Mouse (Mus musculus): ENCODE data around the gene Ift122.

The Ift122 gene

DNA sequence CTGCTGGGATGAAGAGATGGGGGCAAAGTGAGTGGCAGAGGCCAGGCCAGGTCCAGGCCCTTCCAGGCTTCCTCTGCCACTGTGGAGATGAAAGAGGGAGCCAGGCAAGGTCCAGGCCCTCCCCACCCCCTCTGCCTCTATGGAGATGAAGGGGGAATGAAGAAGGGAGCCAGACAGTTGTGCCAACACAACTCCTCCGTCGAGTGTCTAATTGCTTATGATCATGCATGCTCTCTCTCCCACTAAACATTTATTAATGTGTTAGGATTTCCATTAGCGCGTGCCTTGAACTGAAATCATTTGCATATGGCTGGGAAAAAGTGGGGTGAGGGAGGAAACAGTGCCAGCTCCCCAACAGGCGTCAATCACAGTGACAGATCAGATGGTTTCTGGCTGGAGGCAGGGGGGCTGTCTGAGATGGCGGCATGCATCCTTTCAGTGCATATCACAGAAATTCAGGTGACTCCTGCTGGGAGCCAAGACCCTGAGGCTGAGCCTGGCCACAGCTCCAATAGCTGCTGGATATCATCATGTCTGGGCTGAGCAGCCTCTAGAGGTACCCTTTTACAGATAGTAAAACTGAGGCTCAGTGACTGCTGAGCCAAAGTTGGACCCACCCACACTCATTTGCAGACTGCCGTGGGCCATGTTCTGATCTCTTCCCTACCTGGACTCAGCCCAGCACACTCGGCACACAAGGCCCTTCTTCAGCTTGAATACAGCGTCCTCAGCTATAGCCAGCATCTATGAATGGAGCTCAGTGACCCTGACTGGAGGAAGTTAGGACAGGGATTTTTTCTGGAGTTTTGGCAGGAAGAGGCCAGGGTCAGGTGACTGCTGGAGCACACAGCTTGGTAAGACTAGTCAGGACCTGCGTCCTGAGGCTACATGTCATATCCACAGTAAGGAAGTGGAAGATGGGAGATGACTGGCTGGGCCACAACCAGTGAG is 74.3 kb downstream of the Ift122 start:
- no peak for DNase-seq

DNA sequence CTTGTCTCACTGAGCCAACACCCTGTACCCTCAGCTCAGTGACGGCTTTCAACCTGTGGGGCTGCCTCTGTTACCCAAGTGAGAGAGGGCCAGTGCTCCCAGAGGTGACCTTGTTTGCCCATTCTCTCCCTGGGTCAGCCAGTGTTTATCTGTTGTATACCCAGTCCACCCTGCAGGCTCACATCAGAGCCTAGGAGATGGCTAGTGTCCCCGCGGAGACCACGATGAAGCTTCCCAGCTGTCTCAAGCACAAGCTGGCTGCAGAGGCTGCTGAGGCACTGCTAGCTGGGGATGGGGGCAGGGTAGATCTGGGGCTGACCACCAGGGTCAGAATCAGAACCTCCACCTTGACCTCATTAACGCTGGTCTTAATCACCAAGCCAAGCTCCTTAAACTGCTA is 76.7 kb downstream of the Ift122 start:
- DNase-seq, result no peak

DNA sequence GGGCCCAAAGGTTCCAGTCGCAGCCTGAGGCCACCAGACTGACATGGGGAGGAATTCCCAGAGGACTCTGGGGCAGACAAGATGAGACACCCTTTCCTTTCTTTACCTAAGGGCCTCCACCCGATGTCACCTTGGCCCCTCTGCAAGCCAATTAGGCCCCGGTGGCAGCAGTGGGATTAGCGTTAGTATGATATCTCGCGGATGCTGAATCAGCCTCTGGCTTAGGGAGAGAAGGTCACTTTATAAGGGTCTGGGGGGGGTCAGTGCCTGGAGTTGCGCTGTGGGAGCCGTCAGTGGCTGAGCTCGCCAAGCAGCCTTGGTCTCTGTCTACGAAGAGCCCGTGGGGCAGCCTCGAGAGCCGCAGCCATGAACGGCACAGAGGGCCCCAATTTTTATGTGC is 78.4 kb downstream of the Ift122 start, which contains the start of gene Rho:
Gene Rho, plus strand, starts transcription at position 110 of the 400 bp plus-strand sequence.
- DNase-seq, result no peak

DNA sequence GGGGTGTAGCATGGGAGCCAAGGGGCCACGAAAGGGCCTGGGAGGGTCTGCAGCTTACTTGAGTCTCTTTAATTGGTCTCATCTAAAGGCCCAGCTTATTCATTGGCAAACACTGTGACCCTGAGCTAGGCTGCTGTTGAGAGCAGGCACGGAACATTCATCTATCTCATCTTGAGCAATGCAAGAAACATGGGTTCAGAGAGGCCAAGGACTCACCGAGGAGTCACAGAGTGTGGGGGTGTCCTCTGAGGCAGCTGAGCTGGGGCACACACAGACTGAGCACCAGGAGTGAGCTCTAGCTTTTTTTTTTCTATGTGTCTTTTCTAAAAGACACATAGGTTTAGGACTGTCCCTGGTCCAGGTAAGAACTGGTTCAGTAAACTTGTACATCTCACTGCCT is 79.1 kb downstream of the Ift122 start:
- DNase-seq, result no peak

DNA sequence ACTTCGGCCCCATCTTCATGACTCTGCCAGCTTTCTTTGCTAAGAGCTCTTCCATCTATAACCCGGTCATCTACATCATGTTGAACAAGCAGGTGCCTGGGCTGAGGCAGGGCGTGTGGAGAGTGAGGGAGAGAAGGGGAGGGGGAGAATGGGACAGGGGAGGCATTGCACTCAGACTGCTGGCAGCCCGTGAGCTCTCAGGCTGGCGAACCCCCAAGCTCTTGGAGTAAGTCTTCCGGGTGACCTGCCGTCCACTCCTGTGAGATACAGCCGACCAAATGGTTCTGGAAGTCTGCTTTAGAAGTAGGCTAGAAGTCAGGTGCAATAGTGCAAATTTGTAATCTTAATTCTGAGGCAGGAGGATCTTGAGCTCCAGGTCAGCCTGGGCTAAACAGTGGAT is 82.3 kb downstream of the Ift122 start:
- no peak for DNase-seq

DNA sequence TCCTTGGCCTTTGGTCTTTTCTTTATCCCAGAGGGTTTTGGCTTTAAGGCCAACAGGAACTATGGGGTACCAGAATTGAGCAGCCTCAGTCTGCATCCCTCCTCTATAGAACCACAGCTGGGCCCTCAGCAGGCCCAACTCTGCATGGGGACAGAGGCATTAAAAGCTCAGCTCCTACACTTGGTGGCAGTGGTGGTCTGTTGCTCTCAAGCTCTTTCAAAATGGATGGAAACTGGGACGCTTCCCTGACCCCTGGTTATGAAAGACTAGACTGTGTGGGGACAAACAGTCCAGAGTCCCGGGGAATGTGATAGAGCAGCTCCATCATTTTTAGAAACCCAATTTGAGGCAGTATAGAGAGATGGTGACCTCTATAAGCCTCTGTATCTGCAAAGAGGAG is 84.7 kb downstream of the Ift122 start:
- DNase-seq, result no peak

DNA sequence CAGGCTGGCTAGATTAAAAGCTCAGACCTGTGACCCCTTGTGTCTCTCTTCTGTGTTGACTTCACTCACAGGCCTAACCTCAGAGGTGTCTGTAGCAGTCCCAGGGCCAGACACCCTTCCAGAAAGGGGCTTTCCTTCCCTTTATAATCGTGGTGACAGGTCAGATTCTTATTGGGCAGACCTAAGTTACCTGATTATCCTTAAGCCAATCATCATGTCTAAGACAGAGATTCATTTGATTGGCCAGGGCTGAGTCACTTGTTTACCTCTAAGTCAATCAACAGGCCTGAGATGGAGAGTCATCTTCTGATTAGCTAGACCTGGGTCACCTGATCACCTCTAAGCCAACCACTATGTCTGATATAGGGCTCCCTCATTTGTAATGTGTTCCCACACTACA is 85.5 kb downstream of the Ift122 start:
- no peak for DNase-seq

DNA sequence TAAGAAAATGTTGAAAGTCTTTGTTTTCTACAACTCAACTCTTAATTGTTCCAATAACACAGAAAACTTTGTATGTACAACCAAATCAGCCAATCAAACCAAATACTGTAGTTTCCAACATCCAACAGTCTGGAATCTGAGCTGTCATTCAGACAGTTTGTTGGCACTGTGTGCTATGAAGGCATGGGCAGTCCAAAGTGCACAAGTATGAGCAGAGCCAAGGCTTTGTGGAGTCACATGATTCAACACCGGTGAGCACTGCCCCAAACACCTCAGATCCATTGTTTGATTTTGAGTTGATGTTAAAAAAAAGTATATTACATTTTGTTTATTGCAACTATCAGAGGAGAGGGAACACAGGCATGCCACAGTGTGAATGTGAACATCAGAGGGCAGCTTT is 87.3 kb downstream of the Ift122 start:
- no peak for DNase-seq

DNA sequence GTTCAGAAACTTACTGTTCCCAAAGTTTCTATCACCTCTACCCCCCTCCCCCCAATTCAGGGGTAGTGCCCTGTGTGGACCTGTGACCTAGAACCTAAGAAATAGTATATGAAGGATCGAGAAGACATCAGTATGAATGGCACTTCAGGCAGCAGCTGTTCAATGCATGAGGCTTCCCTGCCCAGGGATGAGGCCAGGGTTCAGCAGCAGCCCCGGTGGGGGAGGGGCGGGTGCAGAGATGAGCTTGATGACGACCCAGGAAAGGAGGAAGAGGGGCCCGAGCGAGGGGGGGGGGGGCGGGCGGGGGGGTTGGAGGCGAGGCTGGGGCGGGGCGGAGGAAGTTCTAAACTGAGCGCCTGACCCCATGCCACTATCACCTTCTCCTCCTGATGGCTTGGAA is 87.9 kb downstream of the Ift122 start:
- no peak for DNase-seq

DNA sequence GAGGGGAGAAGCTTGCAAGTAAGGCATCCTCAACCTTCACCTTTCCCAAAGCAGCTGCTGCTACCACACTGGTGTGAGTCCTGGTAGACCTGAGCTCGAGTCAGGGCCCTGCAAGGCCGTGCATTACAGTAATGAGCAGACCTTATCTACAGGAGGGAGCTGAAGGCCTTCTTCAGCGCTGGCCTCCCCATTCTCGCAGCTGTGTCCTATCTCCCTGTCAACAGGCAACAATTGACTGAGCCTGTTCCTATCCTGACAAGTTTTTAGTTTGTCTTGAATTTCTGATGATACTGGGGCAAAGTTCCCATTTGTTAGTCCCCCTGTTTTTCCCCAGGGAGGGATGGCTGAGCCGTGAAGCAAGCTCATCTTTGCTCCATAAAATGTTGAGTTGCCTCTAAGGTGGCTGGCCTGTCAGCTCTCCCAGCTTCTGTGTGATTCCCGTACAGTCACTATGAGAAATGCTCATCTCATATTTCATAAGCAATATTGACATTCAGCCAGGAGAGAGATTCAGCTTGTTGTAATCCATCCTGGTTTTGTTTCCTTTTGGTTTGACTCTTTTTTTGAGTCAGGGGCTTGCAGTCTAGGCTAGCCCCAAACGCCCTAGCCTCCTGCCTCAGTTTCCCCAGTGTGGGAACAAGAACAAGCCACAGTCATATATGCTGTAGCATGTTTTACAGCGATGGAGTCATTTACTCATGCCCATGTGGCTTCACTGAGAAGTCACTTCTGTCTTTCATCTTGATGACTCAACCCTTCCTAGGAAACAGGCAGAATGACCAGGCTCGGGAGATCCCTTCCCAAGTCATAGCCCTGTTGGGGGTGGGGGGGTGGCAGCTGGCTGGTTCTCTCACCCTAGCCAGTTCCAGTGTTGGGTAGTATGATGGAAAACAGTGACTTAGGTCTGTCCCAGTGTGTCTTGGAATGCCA is 90.5 kb downstream of the Ift122 start:
- no peak for DNase-seq

DNA sequence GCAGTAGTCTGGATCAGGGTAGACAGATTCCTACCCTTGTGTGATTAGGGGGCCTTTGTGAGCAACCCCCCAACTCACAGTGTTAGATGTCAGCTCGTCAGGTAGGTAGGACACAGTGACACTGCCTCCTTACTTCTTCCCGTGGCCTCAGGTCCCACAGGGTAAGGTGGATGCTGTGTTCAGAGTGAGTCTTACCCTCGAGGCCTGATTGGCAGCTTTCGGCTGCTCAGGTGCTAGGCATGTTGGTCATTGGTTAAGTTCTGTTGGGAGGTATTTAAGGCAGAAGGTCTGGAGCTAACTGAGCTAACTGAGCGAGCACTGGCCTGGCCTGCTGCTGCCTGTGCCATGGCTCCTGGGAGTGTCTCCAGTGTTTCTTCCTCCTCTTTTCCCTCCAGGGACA is 91.4 kb downstream of the Ift122 start, which contains the start of gene H1foo:
Gene H1foo, plus strand, starts transcription at position 301 of the 400 bp plus-strand sequence.
- no peak for DNase-seq

DNA sequence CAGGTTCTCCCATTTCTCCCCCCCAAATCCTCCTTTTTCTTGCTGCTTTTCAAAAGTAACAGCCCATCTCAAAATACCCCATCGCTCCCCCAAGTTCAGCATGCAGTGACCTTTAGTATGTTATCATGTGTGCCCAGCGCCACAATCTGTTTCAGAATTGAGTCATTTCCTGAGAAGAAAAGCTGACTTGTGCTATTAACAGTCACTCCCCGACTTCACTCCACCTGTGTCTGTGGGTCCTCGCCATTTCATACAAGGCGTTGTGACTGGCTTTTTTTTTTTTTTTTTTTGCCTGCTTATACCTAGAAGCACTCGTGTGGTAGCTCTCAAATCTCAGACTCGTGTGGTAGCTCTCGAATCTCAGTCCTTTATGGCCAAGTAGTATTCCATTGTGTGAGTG is 92.4 kb downstream of the Ift122 start:
- DNase-seq, result no peak

DNA sequence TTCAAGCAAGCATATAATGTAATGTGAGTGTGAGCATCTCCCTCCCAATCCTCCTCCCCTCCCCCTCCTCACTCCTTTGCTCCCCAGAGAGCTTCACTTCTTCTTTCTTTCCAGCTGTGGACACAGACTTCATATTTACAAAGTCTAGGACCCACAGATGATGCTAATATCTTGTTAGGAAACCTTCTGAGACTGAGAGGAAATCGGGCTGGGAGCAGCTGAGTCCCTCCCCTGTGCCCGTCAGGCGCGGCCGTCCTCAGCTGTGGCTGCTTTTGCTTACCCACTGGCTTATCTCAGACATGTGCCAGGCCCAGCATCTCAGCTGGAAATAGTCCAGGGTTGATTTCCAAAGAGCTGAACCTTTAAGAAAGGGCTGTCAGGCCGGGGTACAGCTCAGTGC is 93.1 kb downstream of the Ift122 start:
- no peak for DNase-seq

DNA sequence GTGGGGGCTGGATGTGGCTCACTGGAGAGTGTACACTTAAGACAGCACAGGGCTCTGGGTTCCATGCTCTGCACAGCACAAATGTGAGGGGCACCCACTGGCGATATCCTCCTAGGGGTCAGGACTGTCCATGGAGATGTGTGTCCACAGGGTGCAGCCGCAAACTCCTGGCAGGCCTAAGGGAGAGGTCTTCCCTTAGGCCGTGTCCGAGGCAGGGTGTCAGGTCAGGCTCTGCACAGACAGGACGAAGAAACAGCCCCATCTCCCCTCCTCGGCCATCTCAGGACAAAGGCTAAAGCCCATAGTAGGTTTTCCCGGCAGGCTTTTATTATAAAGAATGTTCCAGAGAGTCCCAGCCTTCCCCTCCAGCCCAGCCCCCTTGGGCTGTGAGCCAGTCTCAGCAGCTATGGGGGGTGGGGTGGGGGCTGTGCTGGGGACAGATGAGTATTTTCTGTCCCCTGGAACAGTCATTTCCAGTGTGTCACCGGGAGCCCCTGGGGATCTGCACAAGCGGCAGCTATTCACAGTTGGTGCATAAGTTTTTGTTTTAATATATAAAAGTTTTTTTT is 101.3 kb downstream of the Ift122 start:
- no peak for DNase-seq

DNA sequence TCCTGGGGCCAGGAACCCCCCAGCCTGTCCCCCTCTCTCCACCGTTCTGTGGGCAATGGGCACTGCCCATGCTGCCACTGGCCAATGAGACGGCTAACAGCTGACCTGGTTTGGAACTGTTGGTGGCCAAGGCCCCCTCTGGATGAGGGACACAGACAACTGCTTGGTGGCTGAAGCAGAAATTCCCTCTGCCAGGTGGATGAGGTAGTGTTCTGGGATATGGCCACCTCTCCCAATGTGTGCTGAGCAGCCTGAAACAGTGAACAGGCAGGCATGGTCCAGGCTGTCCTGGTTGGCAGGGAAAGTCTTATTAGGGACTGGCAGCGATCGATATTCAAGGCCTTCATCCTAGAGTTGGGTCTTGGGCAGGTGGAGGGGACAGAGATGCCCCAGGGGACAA is 101.9 kb downstream of the Ift122 start:
- DNase-seq, result peak; percentile 56

DNA sequence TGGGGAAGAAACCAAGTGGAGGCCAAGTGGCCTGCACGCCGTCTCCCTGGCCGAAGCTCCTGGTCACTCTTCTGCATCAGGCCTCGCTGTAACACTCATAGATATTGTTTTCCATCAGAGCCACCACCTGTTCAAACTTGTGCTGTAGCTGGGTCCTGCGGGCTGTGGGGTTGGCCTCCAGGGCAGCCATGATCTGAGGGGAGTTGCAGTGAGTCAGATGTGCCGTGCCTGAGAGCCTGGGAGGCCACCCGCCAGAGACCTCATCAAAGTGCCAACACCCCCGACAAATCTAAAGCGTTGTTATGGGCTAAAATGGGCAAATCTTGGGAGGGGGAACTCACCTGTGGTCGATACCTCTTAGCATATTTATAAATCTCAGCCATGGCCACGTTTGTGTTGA is 102.4 kb downstream of the Ift122 start:
- DNase-seq, result no peak

DNA sequence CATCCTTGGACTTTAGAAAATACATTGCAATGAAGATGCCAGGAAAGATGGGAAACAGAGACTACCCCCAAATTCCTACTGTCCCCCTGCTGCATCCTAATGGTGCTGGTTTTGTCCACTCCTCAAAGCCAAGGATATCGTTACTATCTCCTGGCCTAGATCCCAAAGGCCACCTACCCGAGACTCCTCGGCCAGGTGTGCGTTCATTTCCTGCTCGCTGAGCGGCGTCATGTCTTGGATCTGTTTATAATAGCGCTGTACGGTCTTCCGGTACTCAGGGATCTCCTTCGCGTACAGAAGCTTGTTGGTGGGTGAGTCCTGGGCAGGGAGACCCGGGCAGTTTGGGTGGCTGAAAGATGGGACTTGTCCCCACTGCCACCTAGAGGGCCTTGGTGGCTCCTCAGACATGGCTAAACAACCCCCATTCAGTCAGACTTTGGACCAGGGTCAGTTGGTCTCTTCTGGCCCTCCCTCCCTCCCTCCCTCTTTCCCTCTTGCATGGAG is 103.2 kb downstream of the Ift122 start:
- DNase-seq, result no peak

DNA sequence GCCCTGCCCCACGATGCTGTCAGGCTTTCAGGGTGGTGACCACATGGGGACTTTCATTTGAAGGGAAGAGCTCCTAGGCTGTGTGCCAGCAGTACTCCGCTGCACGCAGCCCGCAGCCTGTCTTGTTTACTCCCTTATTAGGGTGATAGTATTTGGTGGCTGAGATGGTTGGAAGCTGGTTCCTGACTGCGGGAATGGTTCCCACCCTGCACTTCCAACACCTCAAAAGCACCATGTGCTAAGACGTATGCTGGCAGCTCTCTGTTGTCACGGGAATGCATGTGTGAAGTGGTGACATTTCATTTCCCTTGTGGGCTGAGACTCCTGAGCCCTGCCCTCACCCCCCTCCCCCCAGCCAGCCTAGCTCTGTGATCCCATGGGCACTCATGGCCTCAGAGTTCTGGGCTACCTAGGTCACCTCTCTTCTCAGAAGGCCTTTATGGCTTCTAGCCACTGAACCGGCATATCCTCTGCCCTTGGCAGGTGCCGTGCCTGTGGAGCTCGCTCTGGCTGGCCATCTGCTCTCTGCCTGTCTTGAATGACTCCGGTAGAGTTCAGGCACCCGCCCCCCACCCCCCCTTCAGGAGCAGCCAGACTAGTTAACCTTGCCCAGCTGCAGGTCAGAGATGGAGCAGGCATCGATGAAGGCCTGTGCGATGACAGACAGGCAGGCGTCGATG is 103.8 kb downstream of the Ift122 start:
- DNase-seq, result peak; percentile 72

DNA sequence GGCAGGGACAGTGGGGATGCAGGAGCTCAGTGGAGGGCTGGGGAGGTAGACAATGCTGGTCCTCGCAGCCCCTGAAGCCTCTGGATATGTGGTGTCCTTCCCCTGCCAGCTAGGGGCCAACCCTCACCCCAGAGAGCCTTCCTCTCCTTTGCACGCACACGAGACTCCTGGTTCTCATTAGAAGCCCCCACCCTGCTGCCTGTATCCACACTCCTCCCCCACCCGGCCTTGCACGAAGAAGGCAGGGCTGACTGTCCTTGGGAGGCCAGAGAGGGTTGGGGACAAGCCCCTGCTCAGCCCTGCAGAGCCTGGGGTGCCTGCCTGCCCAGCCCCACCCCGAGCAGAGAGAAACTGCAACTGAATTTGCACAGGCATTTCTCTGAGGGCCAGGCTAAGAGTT is 104.4 kb downstream of the Ift122 start:
- DNase-seq, result peak; percentile 46

DNA sequence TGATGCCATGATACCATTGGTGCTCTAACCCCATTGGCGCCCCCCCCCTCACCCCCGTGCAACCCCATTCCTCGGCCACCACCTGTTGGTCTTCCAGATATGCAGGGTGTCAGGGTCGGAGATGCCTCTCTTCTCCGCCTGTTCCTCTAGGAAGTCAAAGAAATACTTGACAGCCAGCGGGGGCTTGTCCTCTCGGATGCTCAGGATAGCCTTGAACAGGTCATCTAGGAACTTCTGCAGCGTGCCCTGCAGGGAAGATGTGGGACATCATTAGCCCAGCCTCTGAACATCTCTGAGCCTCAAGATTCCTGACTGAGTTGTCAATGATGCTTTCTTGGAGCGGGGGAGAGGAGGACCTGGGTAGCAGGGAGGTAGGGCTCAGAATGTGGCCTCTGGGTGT is 105.2 kb downstream of the Ift122 start:
- no peak for DNase-seq

DNA sequence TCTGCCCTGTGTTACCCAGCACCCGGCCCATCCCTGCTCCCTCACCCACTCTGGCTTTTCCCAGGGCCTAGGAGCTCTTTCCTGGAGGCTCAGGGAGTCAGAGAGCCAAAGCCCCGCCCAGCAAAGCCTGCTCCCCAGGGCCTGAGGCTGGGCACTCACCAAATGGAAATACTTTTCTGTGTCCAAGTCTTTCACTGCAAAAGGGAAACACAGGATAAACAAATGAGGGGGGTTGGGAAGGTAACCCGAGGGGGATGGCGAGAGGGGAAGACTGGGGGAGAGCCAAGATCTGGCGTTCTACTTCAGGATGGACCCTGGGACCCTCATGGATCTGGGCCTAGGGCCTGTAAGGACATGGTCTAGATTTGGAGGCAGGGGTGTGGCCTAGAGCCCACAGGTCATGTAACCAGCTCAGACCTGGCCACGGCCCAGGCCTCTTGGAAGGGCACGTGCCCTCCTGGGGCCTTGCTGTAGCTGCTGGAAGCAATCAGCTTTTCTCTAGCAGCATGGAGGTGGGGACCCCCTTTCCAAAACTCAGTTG is 106.0 kb downstream of the Ift122 start:
- DNase-seq, result peak; percentile 63

DNA sequence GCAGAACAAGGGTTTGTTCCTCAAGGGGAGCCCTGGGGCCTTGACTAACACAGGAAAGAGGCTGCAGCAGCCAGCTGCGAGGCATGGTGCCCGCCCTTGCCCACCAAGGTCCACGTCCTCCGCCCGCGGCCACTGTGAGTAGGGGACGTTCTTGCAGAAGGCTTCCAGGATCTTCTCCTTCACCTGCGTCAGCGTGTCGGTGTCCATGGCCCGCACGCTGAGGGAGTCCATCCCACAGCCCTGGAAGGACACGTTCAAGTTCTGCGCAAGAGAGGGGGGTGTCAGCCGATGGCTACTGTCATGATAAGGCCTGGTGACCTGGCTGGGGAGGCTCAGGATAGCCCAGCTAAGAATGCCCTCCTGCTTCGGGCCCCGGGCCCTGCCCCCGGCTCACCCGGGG is 107.1 kb downstream of the Ift122 start:
- DNase-seq, result no peak

Measured in cerebellum, adult 8-10 months (tissue).